Mouse (Mus musculus) CD4-positive, CD25-positive, alpha-beta regulatory T cell, adult 4 months (primary cell): ENCODE data around the gene Nceh1. TPM values are rescaled to one million over a fixed set of nuclear protein-coding genes. Genes with fewer than 3 reads are reported as not detected.
A peak's percentile ranks its signal among the peaks of the same experiment; 100 is the strongest.

Experiments used
- ATAC-seq: one replicate; pipeline ENCODE4 v1.8.0; 2017
- polyA plus RNA-seq, 2 experiments: library from polyadenylated mRNA; unstranded; fragments of 100-300 nt; shearing (Covaris generic); gene quantifications; one replicate each; pipeline ENCODE4 v1.2.1; 2017

The Nceh1 gene
- polyA plus RNA-seq, 2 experiments from 2014 or later = 22.1 to 26.8 TPM

- no peak for ATAC-seq
Measured at GRCm38 (mm10) chr3:27191856-27192255, 9.1 kb downstream of the Nceh1 start.

GRCm38 (mm10) chr3:27193844-27194317, 11.1 kb downstream of the Nceh1 start:
- ATAC-seq = peak; percentile 56

GRCm38 (mm10) chr3:27195153-27195552, 12.4 kb downstream of the Nceh1 start:
- no peak for ATAC-seq

GRCm38 (mm10) chr3:27195573-27196227, 12.9 kb downstream of the Nceh1 start:
- no peak for ATAC-seq

- no peak for ATAC-seq
Measured at GRCm38 (mm10) chr3:27196529-27196928, 13.8 kb downstream of the Nceh1 start.

GRCm38 (mm10) chr3:27197816-27198215, 15.1 kb downstream of the Nceh1 start:
- ATAC-seq = no peak

- ATAC-seq = no peak
Measured at GRCm38 (mm10) chr3:27199120-27199519, 16.4 kb downstream of the Nceh1 start.

GRCm38 (mm10) chr3:27201728-27202411, 19.1 kb downstream of the Nceh1 start:
- ATAC-seq = no peak

- ATAC-seq = no peak
Measured at GRCm38 (mm10) chr3:27205068-27205467, 22.3 kb downstream of the Nceh1 start.

GRCm38 (mm10) chr3:27205514-27206220, 22.9 kb downstream of the Nceh1 start:
- no peak for ATAC-seq

GRCm38 (mm10) chr3:27206221-27206560, 23.4 kb downstream of the Nceh1 start:
- no peak for ATAC-seq

- ATAC-seq = no peak
Measured at GRCm38 (mm10) chr3:27206577-27206976, 23.8 kb downstream of the Nceh1 start.

- peak; percentile 76 for ATAC-seq
Measured at GRCm38 (mm10) chr3:27209707-27210106, 26.9 kb downstream of the Nceh1 start.

GRCm38 (mm10) chr3:27210271-27210670, 27.5 kb downstream of the Nceh1 start:
- ATAC-seq = peak; percentile 60

GRCm38 (mm10) chr3:27214016-27214816, 31.5 kb downstream of the Nceh1 start:
- no peak for ATAC-seq

- no peak for ATAC-seq
Measured at GRCm38 (mm10) chr3:27217331-27217730, 34.6 kb downstream of the Nceh1 start.

- no peak for ATAC-seq
Measured at GRCm38 (mm10) chr3:27218604-27219003, 35.8 kb downstream of the Nceh1 start.

GRCm38 (mm10) chr3:27222052-27222451, 39.3 kb downstream of the Nceh1 start:
- ATAC-seq = no peak

GRCm38 (mm10) chr3:27222488-27222887, 39.7 kb downstream of the Nceh1 start:
- no peak for ATAC-seq

GRCm38 (mm10) chr3:27227629-27228453, 45.1 kb downstream of the Nceh1 start:
- no peak for ATAC-seq

GRCm38 (mm10) chr3:27228530-27229309, 46.0 kb downstream of the Nceh1 start:
- no peak for ATAC-seq
